Mouse (Mus musculus): ENCODE measurements around the gene Gm45618. TPM values are rescaled to one million over a fixed set of nuclear protein-coding genes. Genes with fewer than 3 reads are reported as not detected.

Gene Gm45618
- polyA plus RNA-seq, 1 experiment from 2014 or later, result not detected

- WGBS, result 9% methylated on average over 9 of the region's 9 CpGs
- Histone ChIP-seq H3K9me3 (ENCODE audit: control insufficient read depth, low read length) (no peaks in the 10 kb centered on the region), H3K27me3 (ENCODE audit: control insufficient read depth, insufficient read depth, low read length) (peaks cover 42% of the 10 kb centered on the region), H3K4me1 (ENCODE audit: control insufficient read depth, insufficient read depth, low read length) (peaks cover 4% of the 10 kb centered on the region), H3K27ac (ENCODE audit: low read depth, low read length) (no peak overlapping the region), H3K4me2 (replicated peaks; ENCODE audit: low read depth, low read length) (no peak overlapping the region), H3K9ac (ENCODE audit: low read depth, low read length) (no peak overlapping the region), H3K4me3 (ENCODE audit: low read length) (no peak overlapping the region), H3K36me3 (ENCODE audit: control insufficient read depth, insufficient read depth, low read length) (no peaks in the 10 kb centered on the region)
- peak; percentile 54 for ATAC-seq (ENCODE audit: low FRiP score, low TSS enrichment)
Measured at GRCm38 (mm10) chr7:142097776-142098175, 22.8 kb downstream of the Gm45618 start.

- H3K9me3 ChIP-seq (ENCODE audit: control insufficient read depth, low read length), result no peaks in the 10 kb centered on the region
- no peak overlapping the region for H3K27ac ChIP-seq (ENCODE audit: low read depth, low read length)
- whole genome bisulfite sequencing, result 61% methylated on average over 4 of the region's 4 CpGs
- ATAC-seq (ENCODE audit: low FRiP score, low TSS enrichment), result no peak
- no peaks in the 10 kb centered on the region for H3K36me3 ChIP-seq (ENCODE audit: control insufficient read depth, insufficient read depth, low read length)
- H3K9ac ChIP-seq (ENCODE audit: low read depth, low read length), result no peak overlapping the region
- peaks cover 4% of the 10 kb centered on the region for H3K4me1 ChIP-seq (ENCODE audit: control insufficient read depth, insufficient read depth, low read length)
- H3K4me2 ChIP-seq (replicated peaks; ENCODE audit: low read depth, low read length), result no peak overlapping the region
- H3K27me3 ChIP-seq (ENCODE audit: control insufficient read depth, insufficient read depth, low read length), result peaks cover 46% of the 10 kb centered on the region
- H3K4me3 ChIP-seq (ENCODE audit: low read length), result no peak overlapping the region
Measured at GRCm38 (mm10) chr7:142096701-142097100, 23.8 kb downstream of the Gm45618 start.

- no peak within 1 kb of the TSS for H3K27ac ChIP-seq (ENCODE audit: low read depth, low read length)
- ATAC-seq (ENCODE audit: low FRiP score, low TSS enrichment), result peak; percentile 88
- H3K9me3 ChIP-seq (ENCODE audit: control insufficient read depth, low read length), result no peaks in the 10 kb centered on the region
- peak within 1 kb of the TSS; percentile 72 for H3K9ac ChIP-seq (ENCODE audit: low read depth, low read length)
- under 1% methylated on average over 52 of the region's 63 CpGs for WGBS
- no peaks in the 10 kb centered on the region for H3K36me3 ChIP-seq (ENCODE audit: control insufficient read depth, insufficient read depth, low read length)
- peak within 1 kb of the TSS; percentile 66 for H3K4me3 ChIP-seq (ENCODE audit: low read length)
- peaks cover 4% of the 10 kb centered on the region for H3K4me1 ChIP-seq (ENCODE audit: control insufficient read depth, insufficient read depth, low read length)
- peak within 1 kb of the TSS; percentile 96 for H3K4me2 ChIP-seq (replicated peaks; ENCODE audit: low read depth, low read length)
- peaks cover 51% of the 10 kb centered on the region for H3K27me3 ChIP-seq (ENCODE audit: control insufficient read depth, insufficient read depth, low read length)
Measured at GRCm38 (mm10) chr7:142095183-142095931, 25.2 kb downstream of the Gm45618 start, which contains the start of gene Dusp8. TSS of gene Dusp8 (minus strand) at chr7:142095843.

GRCm38 (mm10) chr7:142094301-142095143 is 26.0 kb downstream of the Gm45618 start:
- Histone ChIP-seq H3K4me1 (ENCODE audit: control insufficient read depth, insufficient read depth, low read length) (peaks cover 4% of the 10 kb centered on the region), H3K4me3 (ENCODE audit: low read length) (peak overlapping the region; percentile 66), H3K27ac (ENCODE audit: low read depth, low read length) (no peak overlapping the region), H3K4me2 (replicated peaks; ENCODE audit: low read depth, low read length) (peak overlapping the region; percentile 96), H3K36me3 (ENCODE audit: control insufficient read depth, insufficient read depth, low read length) (no peaks in the 10 kb centered on the region), H3K27me3 (ENCODE audit: control insufficient read depth, insufficient read depth, low read length) (peaks cover 51% of the 10 kb centered on the region), H3K9ac (ENCODE audit: low read depth, low read length) (peak overlapping the region; percentile 72), H3K9me3 (ENCODE audit: control insufficient read depth, low read length) (no peaks in the 10 kb centered on the region)
- ATAC-seq (ENCODE audit: low FRiP score, low TSS enrichment), result peak; percentile 28
- under 1% methylated on average over 89 of the region's 89 CpGs for WGBS

- ATAC-seq (ENCODE audit: low FRiP score, low TSS enrichment), result no peak
- Histone ChIP-seq H3K27ac (ENCODE audit: low read depth, low read length) (no peak overlapping the region), H3K4me1 (ENCODE audit: control insufficient read depth, insufficient read depth, low read length) (peaks cover 5% of the 10 kb centered on the region), H3K4me2 (replicated peaks; ENCODE audit: low read depth, low read length) (peak overlapping the region; percentile 96), H3K27me3 (ENCODE audit: control insufficient read depth, insufficient read depth, low read length) (peaks cover 51% of the 10 kb centered on the region), H3K36me3 (ENCODE audit: control insufficient read depth, insufficient read depth, low read length) (no peaks in the 10 kb centered on the region), H3K9ac (ENCODE audit: low read depth, low read length) (no peak overlapping the region; the same call in 1 of the 2 replicates), H3K4me3 (ENCODE audit: low read length) (peak overlapping the region; percentile 66), H3K9me3 (ENCODE audit: control insufficient read depth, low read length) (no peaks in the 10 kb centered on the region)
- 29% methylated on average over 6 of the region's 6 CpGs for WGBS
Measured at GRCm38 (mm10) chr7:142093696-142094240, 26.8 kb downstream of the Gm45618 start.

- no peak overlapping the region for H3K27ac ChIP-seq (ENCODE audit: low read depth, low read length)
- ATAC-seq (ENCODE audit: low FRiP score, low TSS enrichment), result no peak
Measured at GRCm38 (mm10) chr7:142092991-142093390, 27.5 kb downstream of the Gm45618 start.

GRCm38 (mm10) chr7:142091848-142092247 is 28.7 kb downstream of the Gm45618 start:
- Histone ChIP-seq H3K4me2 (replicated peaks; ENCODE audit: low read depth, low read length) (no peak overlapping the region), H3K9me3 (ENCODE audit: control insufficient read depth, low read length) (no peaks in the 10 kb centered on the region), H3K27ac (ENCODE audit: low read depth, low read length) (no peak overlapping the region), H3K36me3 (ENCODE audit: control insufficient read depth, insufficient read depth, low read length) (no peaks in the 10 kb centered on the region), H3K27me3 (ENCODE audit: control insufficient read depth, insufficient read depth, low read length) (peaks cover 43% of the 10 kb centered on the region), H3K9ac (ENCODE audit: low read depth, low read length) (no peak overlapping the region), H3K4me3 (ENCODE audit: low read length) (no peak overlapping the region), H3K4me1 (ENCODE audit: control insufficient read depth, insufficient read depth, low read length) (peaks cover 8% of the 10 kb centered on the region)
- 1% methylated on average over 4 of the region's 4 CpGs for WGBS
- no peak for ATAC-seq (ENCODE audit: low FRiP score, low TSS enrichment)

More at GRCm38 (mm10) chr7:142092991-142093390, 27.5 kb downstream of the Gm45618 start:
- Histone ChIP-seq H3K36me3 (ENCODE audit: control insufficient read depth, insufficient read depth, low read length) (no peaks in the 10 kb centered on the region), H3K4me1 (ENCODE audit: control insufficient read depth, insufficient read depth, low read length) (peaks cover 8% of the 10 kb centered on the region), H3K9me3 (ENCODE audit: control insufficient read depth, low read length) (no peaks in the 10 kb centered on the region), H3K9ac (ENCODE audit: low read depth, low read length) (no peak overlapping the region), H3K4me3 (ENCODE audit: low read length) (no peak overlapping the region), H3K27me3 (ENCODE audit: control insufficient read depth, insufficient read depth, low read length) (peaks cover 51% of the 10 kb centered on the region), H3K4me2 (replicated peaks; ENCODE audit: low read depth, low read length) (0 out of 2 replicates have a peak overlapping the region, but pooled peaks have one; percentile 4)
- 56% methylated on average over 1 of the region's 1 CpGs for WGBS

- Histone ChIP-seq H3K4me3 (ENCODE audit: low read length) (no peak overlapping the region), H3K4me1 (ENCODE audit: control insufficient read depth, insufficient read depth, low read length) (peaks cover 8% of the 10 kb centered on the region; the same call in 1 of the 2 replicates), H3K36me3 (ENCODE audit: control insufficient read depth, insufficient read depth, low read length) (no peaks in the 10 kb centered on the region), H3K9me3 (ENCODE audit: control insufficient read depth, low read length) (no peaks in the 10 kb centered on the region), H3K4me2 (replicated peaks; ENCODE audit: low read depth, low read length) (no peak overlapping the region), H3K27me3 (ENCODE audit: control insufficient read depth, insufficient read depth, low read length) (peaks cover 26% of the 10 kb centered on the region), H3K9ac (ENCODE audit: low read depth, low read length) (no peak overlapping the region), H3K27ac (ENCODE audit: low read depth, low read length) (no peak overlapping the region)
- ATAC-seq (ENCODE audit: low FRiP score, low TSS enrichment), result no peak
- 64% methylated on average over 17 of the region's 17 CpGs for WGBS
Measured at GRCm38 (mm10) chr7:142089648-142090447, 30.7 kb downstream of the Gm45618 start.
